Mouse (Mus musculus): ENCODE measurements at regions not wholly inside any gene's neighbourhood (a gene's known extent, or its start where the extent isn't known, plus 50 kb on each side); places are given as distances from the start of the nearest gene placed in this dataset.

GRCm38 (mm10) chr13:110450526-110450925, 55.7 kb downstream of the Plk2 start:
- H3K27me3 ChIP-seq (ENCODE audit: control insufficient read depth, insufficient read depth, insufficient read length): no peaks in the 10 kb centered on the region
- H3K36me3 ChIP-seq (ENCODE audit: control insufficient read depth, insufficient read depth): no peaks in the 10 kb centered on the region
- no peak overlapping the region for H3K4me2 ChIP-seq (ENCODE audit: low read depth)
- no peak overlapping the region for H3K4me3 ChIP-seq
- H3K79me2 ChIP-seq (ENCODE audit: control insufficient read depth, insufficient read depth): no peaks in the 10 kb centered on the region
- TF ChIP-seq E2F4 (IDR thresholded peaks at IDR 0.05; ENCODE audit: insufficient read depth): no peak
- TF ChIP-seq SRF (IDR thresholded peaks at IDR 0.05; ENCODE audit: control insufficient read depth, insufficient read length, low read depth): no peak
- TF ChIP-seq REST (IDR thresholded peaks at IDR 0.05; ENCODE audit: insufficient read depth, insufficient read length): no peak
- TF ChIP-seq POLR2AphosphoS2 (IDR thresholded peaks at IDR 0.05; ENCODE audit: insufficient read length, low read depth): no peak
- TF ChIP-seq TCF3 (IDR thresholded peaks at IDR 0.05; ENCODE audit: insufficient read length, low read depth): no peak
- no peak for TF ChIP-seq POLR2A (IDR thresholded peaks at IDR 0.05; ENCODE audit: insufficient read length, low read depth)
- TF ChIP-seq USF1 (IDR thresholded peaks at IDR 0.05; ENCODE audit: low read depth): no peak
- TF ChIP-seq MAX (IDR thresholded peaks at IDR 0.05; ENCODE audit: low read depth): no peak
- TF ChIP-seq TCF12 (IDR thresholded peaks at IDR 0.05; ENCODE audit: insufficient read depth, poor library complexity, severe bottlenecking): no peak
- no peak for TF ChIP-seq CEBPB (IDR thresholded peaks at IDR 0.05; ENCODE audit: insufficient read depth, poor library complexity, severe bottlenecking)
- no peak overlapping the region for H3ac ChIP-seq (ENCODE audit: control insufficient read depth, insufficient read length)

GRCm38 (mm10) chr13:110452009-110452525, 57.2 kb downstream of the Plk2 start:
- H3K4me3 ChIP-seq: no peak overlapping the region
- H3K4me2 ChIP-seq (ENCODE audit: low read depth): no peak overlapping the region
- H3K36me3 ChIP-seq (ENCODE audit: control insufficient read depth, insufficient read depth): no peaks in the 10 kb centered on the region
- H3K27me3 ChIP-seq (ENCODE audit: control insufficient read depth, insufficient read depth, insufficient read length): no peaks in the 10 kb centered on the region
- TF ChIP-seq E2F4 (IDR thresholded peaks at IDR 0.05; ENCODE audit: insufficient read depth) (no peak), MYOG (IDR thresholded peaks at IDR 0.05; ENCODE audit: control insufficient read depth in 1 of 3, insufficient read depth in 1 of 3, insufficient read length in 2 of 3, low read depth in 2 of 3) (no peak), CEBPB (IDR thresholded peaks at IDR 0.05; ENCODE audit: insufficient read depth, poor library complexity, severe bottlenecking) (no peak), USF1 (IDR thresholded peaks at IDR 0.05; ENCODE audit: low read depth) (no peak), MAX (IDR thresholded peaks at IDR 0.05; ENCODE audit: low read depth) (no peak), TCF12 (IDR thresholded peaks at IDR 0.05; ENCODE audit: insufficient read depth, poor library complexity, severe bottlenecking) (no peak), POLR2AphosphoS2 (IDR thresholded peaks at IDR 0.05; ENCODE audit: insufficient read length, low read depth) (no peak), POLR2A (IDR thresholded peaks at IDR 0.05; ENCODE audit: insufficient read length, low read depth) (no peak), MYOD1 (IDR thresholded peaks at IDR 0.05; ENCODE audit: control insufficient read depth in 1 of 3, insufficient read length in 2 of 3, low read depth in 2 of 3) (no peak), REST (IDR thresholded peaks at IDR 0.05; ENCODE audit: insufficient read depth, insufficient read length) (no peak), TCF3 (IDR thresholded peaks at IDR 0.05; ENCODE audit: insufficient read length, low read depth) (no peak), SRF (IDR thresholded peaks at IDR 0.05; ENCODE audit: control insufficient read depth, insufficient read length, low read depth) (no peak)
- no peak overlapping the region for H3ac ChIP-seq (ENCODE audit: control insufficient read depth, insufficient read length)
- no peaks in the 10 kb centered on the region for H3K79me2 ChIP-seq (ENCODE audit: control insufficient read depth, insufficient read depth)

DNA sequence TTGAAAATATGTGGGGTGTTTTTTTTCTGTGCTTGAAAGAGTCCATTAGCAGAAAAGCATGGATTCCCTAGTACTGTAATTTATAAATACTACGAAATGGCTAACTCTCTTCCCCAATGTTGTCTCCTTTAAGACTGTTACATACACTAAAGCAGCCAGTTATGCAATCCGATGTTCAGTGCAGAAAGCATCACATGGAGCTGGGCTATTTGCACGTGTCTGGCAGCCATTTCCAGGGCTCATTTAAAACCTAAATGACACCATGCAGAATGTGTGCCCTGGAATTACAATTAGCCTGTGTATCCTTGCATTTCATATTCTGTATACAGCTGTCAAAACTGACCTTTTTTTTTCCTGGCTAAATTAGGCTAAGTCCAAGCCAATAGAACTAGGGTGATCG, 60.2 kb downstream of the Plk2 start:
- no peak overlapping the region for H3K4me3 ChIP-seq
- H3K36me3 ChIP-seq (ENCODE audit: control insufficient read depth, insufficient read depth): no peaks in the 10 kb centered on the region
- no peaks in the 10 kb centered on the region for H3K27me3 ChIP-seq (ENCODE audit: control insufficient read depth, insufficient read depth, insufficient read length)
- TF ChIP-seq SRF (IDR thresholded peaks at IDR 0.05; ENCODE audit: control insufficient read depth, insufficient read length, low read depth) (no peak), CEBPB (IDR thresholded peaks at IDR 0.05; ENCODE audit: insufficient read depth, poor library complexity, severe bottlenecking) (no peak), TCF3 (IDR thresholded peaks at IDR 0.05; ENCODE audit: insufficient read length, low read depth) (no peak), POLR2AphosphoS2 (IDR thresholded peaks at IDR 0.05; ENCODE audit: insufficient read length, low read depth) (no peak), REST (IDR thresholded peaks at IDR 0.05; ENCODE audit: insufficient read depth, insufficient read length) (no peak), E2F4 (IDR thresholded peaks at IDR 0.05; ENCODE audit: insufficient read depth) (no peak), MYOG (IDR thresholded peaks at IDR 0.05; ENCODE audit: control insufficient read depth in 1 of 3, insufficient read depth in 1 of 3, insufficient read length in 2 of 3, low read depth in 2 of 3) (no peak), POLR2A (IDR thresholded peaks at IDR 0.05; ENCODE audit: insufficient read length, low read depth) (no peak), TCF12 (IDR thresholded peaks at IDR 0.05; ENCODE audit: insufficient read depth, poor library complexity, severe bottlenecking) (no peak), MYOD1 (IDR thresholded peaks at IDR 0.05; ENCODE audit: control insufficient read depth in 1 of 3, insufficient read length in 2 of 3, low read depth in 2 of 3) (no peak), USF1 (IDR thresholded peaks at IDR 0.05; ENCODE audit: low read depth) (no peak), MAX (IDR thresholded peaks at IDR 0.05; ENCODE audit: low read depth) (no peak)
- H3ac ChIP-seq (ENCODE audit: control insufficient read depth, insufficient read length): no peak overlapping the region
- no peak overlapping the region for H3K4me2 ChIP-seq (ENCODE audit: low read depth)
- H3K79me2 ChIP-seq (ENCODE audit: control insufficient read depth, insufficient read depth): no peaks in the 10 kb centered on the region

- Histone ChIP-seq H3K79me2 (ENCODE audit: control insufficient read depth, insufficient read depth) (no peaks in the 10 kb centered on the region), H3ac (ENCODE audit: control insufficient read depth, insufficient read length) (no peak overlapping the region), H3K4me2 (ENCODE audit: low read depth) (no peak overlapping the region), H3K36me3 (ENCODE audit: control insufficient read depth, insufficient read depth) (no peaks in the 10 kb centered on the region), H3K4me3 (no peak overlapping the region), H3K27me3 (ENCODE audit: control insufficient read depth, insufficient read depth, insufficient read length) (no peaks in the 10 kb centered on the region)
- TF ChIP-seq POLR2A (IDR thresholded peaks at IDR 0.05; ENCODE audit: insufficient read length, low read depth) (no peak), TCF3 (IDR thresholded peaks at IDR 0.05; ENCODE audit: insufficient read length, low read depth) (no peak), POLR2AphosphoS2 (IDR thresholded peaks at IDR 0.05; ENCODE audit: insufficient read length, low read depth) (no peak), MYOD1 (IDR thresholded peaks at IDR 0.05; ENCODE audit: control insufficient read depth in 1 of 3, insufficient read length in 2 of 3, low read depth in 2 of 3) (no peak), MAX (IDR thresholded peaks at IDR 0.05; ENCODE audit: low read depth) (no peak), REST (IDR thresholded peaks at IDR 0.05; ENCODE audit: insufficient read depth, insufficient read length) (no peak), USF1 (IDR thresholded peaks at IDR 0.05; ENCODE audit: low read depth) (no peak), CEBPB (IDR thresholded peaks at IDR 0.05; ENCODE audit: insufficient read depth, poor library complexity, severe bottlenecking) (no peak), E2F4 (IDR thresholded peaks at IDR 0.05; ENCODE audit: insufficient read depth) (no peak), MYOG (IDR thresholded peaks at IDR 0.05; ENCODE audit: control insufficient read depth in 1 of 3, insufficient read depth in 1 of 3, insufficient read length in 2 of 3, low read depth in 2 of 3) (no peak), TCF12 (IDR thresholded peaks at IDR 0.05; ENCODE audit: insufficient read depth, poor library complexity, severe bottlenecking) (no peak), SRF (IDR thresholded peaks at IDR 0.05; ENCODE audit: control insufficient read depth, insufficient read length, low read depth) (no peak)
Measured at GRCm38 (mm10) chr13:110455569-110456196, 60.8 kb downstream of the Plk2 start.

Data from myocyte (in vitro differentiated cells).